Mouse (Mus musculus): ENCODE data around the gene Pacs1. TPM values are rescaled to one million over a fixed set of nuclear protein-coding genes. Genes with fewer than 3 reads are reported as not detected.

Gene Pacs1
- total RNA-seq, 1 experiment, result 5.4 TPM

GRCm38 (mm10) chr19:5306279-5306678 lies 33.4 kb upstream of the Pacs1 start:
- peak overlapping the region; percentile 20; the same call in 1 of the 2 replicates for H3K9ac ChIP-seq (ENCODE audit: insufficient read depth, low read depth, low read length, poor library complexity, severe bottlenecking)
- H3K36me3 ChIP-seq (ENCODE audit: control insufficient read depth, insufficient read depth, low read length, poor library complexity, severe bottlenecking), result no peaks in the 10 kb centered on the region; the same call in 1 of the 2 replicates
- H3K4me1 ChIP-seq (ENCODE audit: control insufficient read depth in 2 of 2, insufficient read depth in 2 of 2, low read length in 2 of 2, poor library complexity in 1 of 2), result peaks cover 0 to 6% of the 10 kb centered on the region in 2 experiments; a peak in 1 of 4 replicates
- in situ Hi-C loops (cut with MboI; ENCODE audit: low sequenced_read_pairs in 2 of 2, unreplicated experiment in 2 of 2), result no loop called here
- TF ChIP-seq ZC3H11A (IDR thresholded peaks at IDR 0.05; ENCODE audit: borderline replicate concordance, low read depth, low read length) (no peak), MAFK (IDR thresholded peaks at IDR 0.05; ENCODE audit: insufficient read depth, low read depth, low read length) (no peak), ZNF384 (IDR thresholded peaks at IDR 0.05; ENCODE audit: low read depth, low read length) (no peak), CHD2 (IDR thresholded peaks at IDR 0.05; ENCODE audit: low read depth, low read length) (no peak), HCFC1 (IDR thresholded peaks at IDR 0.05; ENCODE audit: borderline replicate concordance, insufficient read depth, low read length) (no peak)
- DNase-seq (ENCODE audit: low read depth, low spot score), result peak; percentile 44
- no peaks in the 10 kb centered on the region for H3K9me3 ChIP-seq (ENCODE audit: control insufficient read depth, insufficient read depth, low read depth, low read length)
- peak overlapping the region; percentile 31 to 34; a peak in 2 of 4 replicates for H3K4me3 ChIP-seq (ENCODE audit: insufficient read depth in 1 of 2, low read depth in 1 of 2, low read length in 2 of 2, poor library complexity in 1 of 2, severe bottlenecking in 1 of 2)
- no peak overlapping the region for H3K27ac ChIP-seq (ENCODE audit: insufficient read depth, low read depth, low read length, poor library complexity, severe bottlenecking)

- DNase-seq (ENCODE audit: low read depth, low spot score), result peak; percentile 65
- in situ Hi-C loops (cut with MboI; ENCODE audit: low sequenced_read_pairs in 2 of 2, unreplicated experiment in 2 of 2), result no loop called here
- TF ChIP-seq MAFK (IDR thresholded peaks at IDR 0.05; ENCODE audit: insufficient read depth, low read depth, low read length) (no peak), HCFC1 (IDR thresholded peaks at IDR 0.05; ENCODE audit: borderline replicate concordance, insufficient read depth, low read length) (no peak), ZC3H11A (IDR thresholded peaks at IDR 0.05; ENCODE audit: borderline replicate concordance, low read depth, low read length) (no peak), CHD2 (IDR thresholded peaks at IDR 0.05; ENCODE audit: low read depth, low read length) (no peak), ZNF384 (IDR thresholded peaks at IDR 0.05; ENCODE audit: low read depth, low read length) (no peak)
Observed at GRCm38 (mm10) chr19:5302455-5302854, 29.5 kb upstream of the Pacs1 start.

GRCm38 (mm10) chr19:5300588-5300987 lies 27.7 kb upstream of the Pacs1 start:
- in situ Hi-C loops (cut with MboI; ENCODE audit: low sequenced_read_pairs in 2 of 2, unreplicated experiment in 2 of 2), result no loop called here

More at GRCm38 (mm10) chr19:5302455-5302854, 29.5 kb upstream of the Pacs1 start:
- Histone ChIP-seq H3K9ac (ENCODE audit: insufficient read depth, low read depth, low read length, poor library complexity, severe bottlenecking) (peak overlapping the region; percentile 21; the same call in 1 of the 2 replicates), H3K36me3 (ENCODE audit: control insufficient read depth, insufficient read depth, low read length, poor library complexity, severe bottlenecking) (no peaks in the 10 kb centered on the region; the same call in 1 of the 2 replicates), H3K4me1 (ENCODE audit: control insufficient read depth in 2 of 2, insufficient read depth in 2 of 2, low read length in 2 of 2, poor library complexity in 1 of 2) (peaks cover 1 to 13% of the 10 kb centered on the region in 2 experiments; a peak in 3 of 4 replicates), H3K27ac (ENCODE audit: insufficient read depth, low read depth, low read length, poor library complexity, severe bottlenecking) (no peak overlapping the region), H3K9me3 (ENCODE audit: control insufficient read depth, insufficient read depth, low read depth, low read length) (no peaks in the 10 kb centered on the region), H3K4me3 (ENCODE audit: insufficient read depth in 1 of 2, low read depth in 1 of 2, low read length in 2 of 2, poor library complexity in 1 of 2, severe bottlenecking in 1 of 2) (no peak overlapping the region)

GRCm38 (mm10) chr19:5297903-5298800 lies 25.2 kb upstream of the Pacs1 start, which contains the start of gene Gal3st3:
Gal3st3 (plus strand) TSS chr19:5298331.
- in situ Hi-C loops (cut with MboI; ENCODE audit: low sequenced_read_pairs in 2 of 2, unreplicated experiment in 2 of 2), result no loop called here
- H3K9ac ChIP-seq (ENCODE audit: insufficient read depth, low read depth, low read length, poor library complexity, severe bottlenecking), result peak within 1 kb of the TSS; percentile 78
- H3K27ac ChIP-seq (ENCODE audit: insufficient read depth, low read depth, low read length, poor library complexity, severe bottlenecking), result no peak within 1 kb of the TSS
- peaks cover 2% of the 10 kb centered on the region; the same call in 1 of the 2 replicates for H3K36me3 ChIP-seq (ENCODE audit: control insufficient read depth, insufficient read depth, low read length, poor library complexity, severe bottlenecking)
- no peak for DNase-seq (ENCODE audit: low read depth, low spot score)
- H3K4me1 ChIP-seq (ENCODE audit: control insufficient read depth in 2 of 2, insufficient read depth in 2 of 2, low read length in 2 of 2, poor library complexity in 1 of 2), result peaks cover 1 to 14% of the 10 kb centered on the region in 2 experiments; a peak in 3 of 4 replicates
- no peaks in the 10 kb centered on the region for H3K9me3 ChIP-seq (ENCODE audit: control insufficient read depth, insufficient read depth, low read depth, low read length)
- H3K4me3 ChIP-seq (ENCODE audit: insufficient read depth in 1 of 2, low read depth in 1 of 2, low read length in 2 of 2, poor library complexity in 1 of 2, severe bottlenecking in 1 of 2), result peak within 1 kb of the TSS; percentile 71 to 74
- TF ChIP-seq ZNF384 (IDR thresholded peaks at IDR 0.05; ENCODE audit: low read depth, low read length) (no peak), CHD2 (IDR thresholded peaks at IDR 0.05; ENCODE audit: low read depth, low read length) (no peak), HCFC1 (IDR thresholded peaks at IDR 0.05; ENCODE audit: borderline replicate concordance, insufficient read depth, low read length) (no peak), ZC3H11A (IDR thresholded peaks at IDR 0.05; ENCODE audit: borderline replicate concordance, low read depth, low read length) (no peak), MAFK (IDR thresholded peaks at IDR 0.05; ENCODE audit: insufficient read depth, low read depth, low read length) (no peak)

More at GRCm38 (mm10) chr19:5300588-5300987, 27.7 kb upstream of the Pacs1 start:
- Histone ChIP-seq H3K4me1 (ENCODE audit: control insufficient read depth in 2 of 2, insufficient read depth in 2 of 2, low read length in 2 of 2, poor library complexity in 1 of 2) (peaks cover 1 to 14% of the 10 kb centered on the region in 2 experiments; a peak in 3 of 4 replicates), H3K36me3 (ENCODE audit: control insufficient read depth, insufficient read depth, low read length, poor library complexity, severe bottlenecking) (no peaks in the 10 kb centered on the region; the same call in 1 of the 2 replicates), H3K9ac (ENCODE audit: insufficient read depth, low read depth, low read length, poor library complexity, severe bottlenecking) (no peak overlapping the region), H3K27ac (ENCODE audit: insufficient read depth, low read depth, low read length, poor library complexity, severe bottlenecking) (peak overlapping the region; percentile 34; the same call in 1 of the 2 replicates), H3K9me3 (ENCODE audit: control insufficient read depth, insufficient read depth, low read depth, low read length) (no peaks in the 10 kb centered on the region), H3K4me3 (ENCODE audit: insufficient read depth in 1 of 2, low read depth in 1 of 2, low read length in 2 of 2, poor library complexity in 1 of 2, severe bottlenecking in 1 of 2) (no peak overlapping the region)
- peak; percentile 69 for DNase-seq (ENCODE audit: low read depth, low spot score)
- no peak for TF ChIP-seq CHD2 (IDR thresholded peaks at IDR 0.05; ENCODE audit: low read depth, low read length)
